20 mouse cellular contexts compared by ENCODE assay signal in genomic region chr9:53022096-53022495, GRCm38 (mm10).
A peak's percentile ranks its signal among the peaks of the same experiment; 100 is the strongest.
DNase-seq lines count a peak whose midpoint lies in the region; ATAC-seq and TF ChIP-seq lines count a peak whose summit lies in the region.
"Had no signal": no experiment of that assay in that cellular context is flagged by ENCODE, and none has a peak within 500 bp of the region (broad histone marks: within the 10 kb centered on the region; RNA-seq: fewer than 3 reads in every experiment).

No protein-coding gene starts in this region.

- H3K9ac ChIP-seq in hindbrain, embryonic 16.5 days (ENCODE audit: low read depth, low read length) = no peak overlapping the region
- H3K9ac ChIP-seq in hindbrain, postnatal 0 days (replicated peaks; ENCODE audit: low read length) = no peak overlapping the region
- H3K9ac ChIP-seq: embryonic facial prominence, embryonic 12.5 days had no signal

- no peaks in the 10 kb centered on the region for H3K36me3 ChIP-seq in hindbrain, embryonic 16.5 days (ENCODE audit: control insufficient read depth, insufficient read depth, low read length)
- no peaks in the 10 kb centered on the region for H3K36me3 ChIP-seq in hindbrain, postnatal 0 days (ENCODE audit: insufficient read depth, low read length)
- H3K36me3 ChIP-seq: embryonic facial prominence, embryonic 10.5 days; embryonic facial prominence, embryonic 12.5 days; G1E had no signal

- no peaks in the 10 kb centered on the region for H3K9me3 ChIP-seq in hindbrain, embryonic 16.5 days (ENCODE audit: control insufficient read depth, low read length)
- H3K9me3 ChIP-seq in hindbrain, postnatal 0 days (ENCODE audit: low read length) = no peaks in the 10 kb centered on the region
- H3K9me3 ChIP-seq: embryonic facial prominence, embryonic 10.5 days; embryonic facial prominence, embryonic 12.5 days; G1E had no signal

- H3K27me3 ChIP-seq in hindbrain, embryonic 16.5 days (replicated peaks; ENCODE audit: control insufficient read depth, insufficient read depth, low read length) = no peaks in the 10 kb centered on the region
- no peaks in the 10 kb centered on the region for H3K27me3 ChIP-seq in hindbrain, postnatal 0 days (ENCODE audit: insufficient read depth, low read length)
- H3K27me3 ChIP-seq: embryonic facial prominence, embryonic 12.5 days had no signal

- ATAC-seq in hindbrain, embryonic 16.5 days = no peak
- no peak for ATAC-seq in hindbrain, postnatal 0 days
- no peak for ATAC-seq in megakaryocyte progenitor cell, adult 5-6 weeks (replicated peaks; ENCODE audit: poor library complexity)
- ATAC-seq: forebrain, embryonic 14.5 days; forebrain, embryonic 16.5 days had no signal

- no peak for TF ChIP-seq CTCF in hindbrain, postnatal 0 days (IDR thresholded peaks at IDR 0.05; ENCODE audit: low read depth)

- no peak overlapping the region for H3K27ac ChIP-seq in hindbrain, embryonic 16.5 days (ENCODE audit: low read depth, low read length)
- no peak overlapping the region for H3K27ac ChIP-seq in hindbrain, postnatal 0 days
- H3K27ac ChIP-seq: embryonic facial prominence, embryonic 10.5 days; embryonic facial prominence, embryonic 12.5 days had no signal

- no peaks in the 10 kb centered on the region for H3K4me1 ChIP-seq in hindbrain, embryonic 16.5 days (ENCODE audit: control insufficient read depth, insufficient read depth, low read depth, low read length)
- H3K4me1 ChIP-seq in hindbrain, postnatal 0 days (ENCODE audit: insufficient read depth, low read length) = no peaks in the 10 kb centered on the region
- H3K4me1 ChIP-seq: embryonic facial prominence, embryonic 10.5 days; embryonic facial prominence, embryonic 12.5 days had no signal

- no peak overlapping the region for H3K4me2 ChIP-seq in hindbrain, embryonic 16.5 days (ENCODE audit: low read length)
- H3K4me2 ChIP-seq in hindbrain, postnatal 0 days (ENCODE audit: low read depth, low read length) = no peak overlapping the region
- H3K4me2 ChIP-seq: embryonic facial prominence, embryonic 12.5 days had no signal

- 75% methylated on average over 4 of the region's 4 CpGs for WGBS in hindbrain, embryonic 16.5 days
- WGBS in hindbrain, postnatal 0 days = 71% methylated on average over 4 of the region's 4 CpGs

- DNase-seq in Muller cell, postnatal 12 days (ENCODE audit: inconsistent ontology term) = peak; percentile 11
- peak; percentile 33 for DNase-seq in ZHBTc4 (ENCODE audit: low read depth, low spot score)
- peak; percentile 53 for DNase-seq in retina, embryonic 14.5 days (ENCODE audit: low spot score)
- DNase-seq in frontal cortex, postnatal 10 days (ENCODE audit: low spot score in 2 of 2) = no peak
- no peak for DNase-seq in hindbrain, postnatal 0 days (ENCODE audit: low spot score)
- DNase-seq: adrenal gland, adult 2 months; adrenal gland, postnatal 10 days; adrenal gland, postnatal 25 days; cerebellum, adult 11-12 months; cerebellum, adult 2 months; cerebellum, adult 9-10 months; cerebellum, postnatal 10 days; cerebellum, postnatal 25 days had no signal

- H3K4me3 ChIP-seq in hindbrain, embryonic 16.5 days (ENCODE audit: low read length) = no peak overlapping the region
- no peak overlapping the region for H3K4me3 ChIP-seq in hindbrain, postnatal 0 days (ENCODE audit: low read length)
- H3K4me3 ChIP-seq: embryonic facial prominence, embryonic 10.5 days; embryonic facial prominence, embryonic 12.5 days had no signal

Comparison
In these comparisons a context has a peak if more than half of its experiments do, and no peak if none do; other contexts are left out.
1. DNase-seq: peak in Muller cell, postnatal 12 days (single experiment), ZHBTc4 (single experiment) and retina, embryonic 14.5 days (single experiment); none in frontal cortex, postnatal 10 days (0 of 2) and hindbrain, postnatal 0 days (single experiment).